In genomic region chr6:30278374-30278773, GRCm38 (mm10) we compare ENCODE assay signal across 19 mouse cellular contexts. TPM values are rescaled to one million over a fixed set of nuclear protein-coding genes. Genes with fewer than 3 reads are reported as not detected.
DNase-seq lines count a peak whose midpoint lies in the region; ATAC-seq and TF ChIP-seq lines count a peak whose summit lies in the region.
"Had no signal": no experiment of that assay in that cellular context is flagged by ENCODE, and none has a peak within 500 bp of the region (broad histone marks: within the 10 kb centered on the region; RNA-seq: fewer than 3 reads in every experiment).

No protein-coding gene starts in this region.

- H3K4me2 ChIP-seq in heart, postnatal 0 days (ENCODE audit: low read depth, low read length), result no peak overlapping the region
- no peak overlapping the region for H3K4me2 ChIP-seq in liver, postnatal 0 days (ENCODE audit: low read depth, low read length)
- no peak overlapping the region for H3K4me2 ChIP-seq in liver, embryonic 12.5 days
- H3K4me2 ChIP-seq: heart, embryonic 12.5 days; neural tube, embryonic 12.5 days had no signal

- H3K4me3 ChIP-seq in heart, postnatal 0 days (ENCODE audit: low read depth, low read length), result no peak overlapping the region
- no peak overlapping the region for H3K4me3 ChIP-seq in liver, postnatal 0 days (ENCODE audit: low read depth, low read length)
- H3K4me3 ChIP-seq in liver, embryonic 12.5 days, result no peak overlapping the region
- H3K4me3 ChIP-seq: erythroblast, embryonic 14.5 days; heart, embryonic 12.5 days; neural tube, embryonic 12.5 days had no signal

- no peak overlapping the region for H3K9ac ChIP-seq in heart, postnatal 0 days (replicated peaks; ENCODE audit: low read depth, low read length)
- H3K9ac ChIP-seq in liver, postnatal 0 days (replicated peaks), result no peak overlapping the region
- no peak overlapping the region for H3K9ac ChIP-seq in liver, embryonic 12.5 days
- H3K9ac ChIP-seq: heart, embryonic 12.5 days; neural tube, embryonic 12.5 days had no signal

- H3K27ac ChIP-seq in heart, postnatal 0 days (ENCODE audit: low read depth), result no peak overlapping the region
- no peak overlapping the region for H3K27ac ChIP-seq in liver, postnatal 0 days (ENCODE audit: low read depth)
- no peak overlapping the region for H3K27ac ChIP-seq in liver, embryonic 12.5 days
- H3K27ac ChIP-seq: neural tube, embryonic 12.5 days had no signal

- peak; percentile 36 for TF ChIP-seq CTCF in heart, postnatal 0 days (IDR thresholded peaks at IDR 0.05; ENCODE audit: low read depth)
- TF ChIP-seq CTCF in liver, postnatal 0 days (IDR thresholded peaks at IDR 0.05; ENCODE audit: low read depth), result peak; percentile 50

- no peak for TF ChIP-seq EP300 in heart, postnatal 0 days (IDR thresholded peaks at IDR 0.05; ENCODE audit: low read depth)
- TF ChIP-seq EP300 in liver, postnatal 0 days (IDR thresholded peaks at IDR 0.05; ENCODE audit: low read depth), result no peak

- H3K9me3 ChIP-seq in heart, postnatal 0 days (replicated peaks; ENCODE audit: control insufficient read depth, low read length), result no peaks in the 10 kb centered on the region
- H3K9me3 ChIP-seq in liver, postnatal 0 days (ENCODE audit: low read length), result no peaks in the 10 kb centered on the region
- H3K9me3 ChIP-seq in liver, embryonic 12.5 days (replicated peaks), result no peaks in the 10 kb centered on the region
- H3K9me3 ChIP-seq: heart, embryonic 12.5 days; neural tube, embryonic 12.5 days had no signal

- H3K4me1 ChIP-seq in heart, postnatal 0 days (ENCODE audit: control insufficient read depth, insufficient read depth), result peaks cover 27% of the 10 kb centered on the region
- peaks cover 11% of the 10 kb centered on the region; the same call in 1 of the 2 replicates for H3K4me1 ChIP-seq in liver, postnatal 0 days (ENCODE audit: insufficient read depth)
- peaks cover 36% of the 10 kb centered on the region for H3K4me1 ChIP-seq in liver, embryonic 12.5 days

- 54% methylated on average over 1 of the region's 1 CpGs for WGBS in heart, postnatal 0 days
- 74% methylated on average over 1 of the region's 1 CpGs for WGBS in liver, postnatal 0 days (ENCODE audit: insufficient replicate concordance)
- WGBS in liver, embryonic 12.5 days (ENCODE audit: insufficient replicate concordance), result 83% methylated on average over 1 of the region's 1 CpGs

- peaks cover 54% of the 10 kb centered on the region for H3K36me3 ChIP-seq in heart, postnatal 0 days (replicated peaks; ENCODE audit: control insufficient read depth, insufficient read depth, low read length)
- peaks cover 49% of the 10 kb centered on the region for H3K36me3 ChIP-seq in liver, postnatal 0 days (replicated peaks; ENCODE audit: insufficient read depth, low read length)
- H3K36me3 ChIP-seq in liver, embryonic 12.5 days, result peaks cover 81% of the 10 kb centered on the region

- peak; percentile 15 for DNase-seq in heart, postnatal 0 days (ENCODE audit: low spot score)
- no peak for DNase-seq in heart, adult 9 months (ENCODE audit: low spot score in 2 of 2)
- DNase-seq in liver, postnatal 0 days, result no peak
- DNase-seq in ES-CJ7 (ENCODE audit: low read depth, low spot score), result peak; percentile 56
- DNase-seq in brain, adult 2 months (ENCODE audit: low read depth, low spot score), result peak; percentile 54
- no peak for DNase-seq in neural tube, embryonic 10.5 days (ENCODE audit: extremely low spot score, low spot score)
- DNase-seq: adrenal gland, postnatal 10 days; cerebellum, adult 9-11 months; gastrocnemius, postnatal 25 days; heart, postnatal 4 days; kidney, postnatal 25 days; right cerebral cortex, postnatal 14 days had no signal

- no peak for ATAC-seq in heart, postnatal 0 days (ENCODE audit: insufficient read depth, low read depth)
- ATAC-seq in liver, postnatal 0 days, result no peak
- ATAC-seq in liver, embryonic 12.5 days, result no peak
- ATAC-seq in inflammation-experienced regulatory T-cells, adult 6 months, result no peak
- ATAC-seq: forebrain, embryonic 16.5 days; midbrain, embryonic 16.5 days had no signal

- no peaks in the 10 kb centered on the region for H3K27me3 ChIP-seq in heart, postnatal 0 days (ENCODE audit: control insufficient read depth, insufficient read depth, low read length)
- H3K27me3 ChIP-seq in liver, postnatal 0 days (ENCODE audit: insufficient read depth, low read length), result no peaks in the 10 kb centered on the region
- no peaks in the 10 kb centered on the region for H3K27me3 ChIP-seq in liver, embryonic 12.5 days (replicated peaks)
- H3K27me3 ChIP-seq: heart, embryonic 12.5 days; neural tube, embryonic 12.5 days had no signal

RNA-seq across cellular contexts. Expression of gene Ube2h, which starts 26.0 kb away (rescaled TPM):
- 22.5 and 31.9 TPM in 2 replicates for total RNA-seq in heart, postnatal 0 days (2014; rRNA removed; ENCODE audit: low replicate concordance)
- polyA plus RNA-seq in heart, postnatal 0 days (2015; fragmentation: Nextera tagmentation; extraction: Ambion mirVana), result 30.4 and 32.4 TPM in 2 replicates
- 18.2 and 23.5 TPM in 2 replicates for polyA plus RNA-seq in liver, postnatal 0 days (2015; fragmentation: Nextera tagmentation; extraction: Ambion mirVana)
- polyA plus RNA-seq in liver, embryonic 12.5 days (2016; fragmentation: Nextera tagmentation; extraction: Ambion mirVana), result 31.6 and 33.4 TPM in 2 replicates
- 100 to 1,000 TPM; 108 to 123 (median 115) TPM for polyA plus RNA-seq in inflammation-experienced regulatory T-cells, adult 6 months (2017; shearing (Covaris generic))

Comparison
In these comparisons a context has a peak if more than half of its experiments do, and no peak if none do; other contexts are left out.
1. DNase-seq: peak in heart, postnatal 0 days (single experiment), ES-CJ7 (single experiment) and brain, adult 2 months (single experiment); none in heart, adult 9 months (0 of 2), liver, postnatal 0 days (single experiment) and neural tube, embryonic 10.5 days (single experiment).